ENCODE assay signal across 8 mouse cellular contexts in the genomic region with DNA sequence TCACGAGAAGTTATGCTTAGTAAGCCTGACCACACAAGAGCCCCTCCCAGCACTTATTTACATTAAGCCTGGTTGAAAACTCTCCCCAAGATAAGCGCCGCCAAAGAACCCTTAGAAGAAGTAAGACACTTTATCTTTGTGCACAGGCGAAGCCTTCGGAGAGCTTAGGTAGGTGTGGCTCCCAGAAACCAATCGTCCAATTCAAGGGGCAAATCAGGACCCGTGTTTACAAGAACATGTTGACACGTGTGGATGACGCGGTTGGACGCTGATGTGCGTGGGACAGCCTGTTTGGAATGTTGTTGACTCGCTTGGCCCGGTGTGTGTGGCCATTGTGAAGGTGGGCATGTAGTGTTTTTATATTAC. TPM values are rescaled to one million over a fixed set of nuclear protein-coding genes. Genes with fewer than 3 reads are reported as not detected.
DNase-seq lines count a peak whose midpoint lies in the region; ATAC-seq and TF ChIP-seq lines count a peak whose summit lies in the region.

No protein-coding gene starts in this region.

- peak overlapping the region; percentile 37; the same call in 1 of the 2 replicates for H3K9ac ChIP-seq in kidney, embryonic 15.5 days
- H3K9ac ChIP-seq in hindbrain, embryonic 11.5 days (ENCODE audit: low read depth, low read length): no peak overlapping the region

- no peaks in the 10 kb centered on the region for H3K36me3 ChIP-seq in kidney, embryonic 15.5 days
- H3K36me3 ChIP-seq in hindbrain, embryonic 11.5 days (ENCODE audit: control insufficient read depth, insufficient read depth, low read length): no peaks in the 10 kb centered on the region

- WGBS in kidney, embryonic 15.5 days: under 1% methylated on average over 14 of the region's 14 CpGs
- 1% methylated on average over 14 of the region's 14 CpGs for WGBS in hindbrain, embryonic 11.5 days

- peak; percentile 86 for ATAC-seq in kidney, embryonic 15.5 days (replicated peaks; ENCODE audit: low FRiP score)
- ATAC-seq in hindbrain, embryonic 11.5 days (ENCODE audit: low FRiP score): peak; percentile 85
- ATAC-seq in megakaryocyte-erythroid progenitor cell, adult 5-6 weeks (replicated peaks; ENCODE audit: low FRiP score, low TSS enrichment, poor library complexity, severe bottlenecking): peak; percentile 88

- peak overlapping the region; percentile 89 for H3K4me3 ChIP-seq in kidney, embryonic 15.5 days (replicated peaks)
- peak overlapping the region; percentile 76 for H3K4me3 ChIP-seq in bone marrow macrophage, adult 2 months (ENCODE audit: insufficient read depth, low read length)
- H3K4me3 ChIP-seq in hindbrain, embryonic 11.5 days (ENCODE audit: low read depth, low read length): peak overlapping the region; percentile 58

- DNase-seq in kidney, postnatal 25 days: no peak
- no peak for DNase-seq in hindbrain, embryonic 11.5 days (ENCODE audit: low spot score)
- DNase-seq in adrenal gland, adult 2 months: no peak
- DNase-seq in frontal cortex, postnatal 10 days (ENCODE audit: low spot score in 2 of 2): no peak
- DNase-seq in frontal cortex, postnatal 36 days (ENCODE audit: low spot score in 2 of 2): no peak

- peak overlapping the region; percentile 55; the same call in 1 of the 2 replicates for H3K27ac ChIP-seq in kidney, embryonic 15.5 days
- peak overlapping the region; percentile 27 for H3K27ac ChIP-seq in bone marrow macrophage, adult 2 months (ENCODE audit: insufficient read depth, low read depth, low read length)
- H3K27ac ChIP-seq in hindbrain, embryonic 11.5 days (ENCODE audit: low read depth, low read length): no peak overlapping the region

- no peaks in the 10 kb centered on the region for H3K9me3 ChIP-seq in kidney, embryonic 15.5 days (replicated peaks)
- no peaks in the 10 kb centered on the region for H3K9me3 ChIP-seq in hindbrain, embryonic 11.5 days (ENCODE audit: control insufficient read depth, low read length)

- H3K4me2 ChIP-seq in kidney, embryonic 15.5 days: peak overlapping the region; percentile 90
- H3K4me2 ChIP-seq in hindbrain, embryonic 11.5 days (replicated peaks; ENCODE audit: low read depth, low read length): peak overlapping the region; percentile 78

- 0 out of 2 replicates have a peak, but pooled peaks cover 4% of the 10 kb centered on the region for H3K27me3 ChIP-seq in kidney, embryonic 15.5 days
- no peaks in the 10 kb centered on the region; the same call in 1 of the 2 replicates for H3K27me3 ChIP-seq in hindbrain, embryonic 11.5 days (ENCODE audit: control insufficient read depth, insufficient read depth, low read length)

- TF ChIP-seq CTCF in bone marrow macrophage, adult 2 months (IDR thresholded peaks at IDR 0.05; ENCODE audit: low read depth, low read length): no peak

- peaks cover 10% of the 10 kb centered on the region for H3K4me1 ChIP-seq in kidney, embryonic 15.5 days
- H3K4me1 ChIP-seq in bone marrow macrophage, adult 2 months (ENCODE audit: control insufficient read depth, insufficient read depth, low read length): peaks cover 45% of the 10 kb centered on the region
- H3K4me1 ChIP-seq in hindbrain, embryonic 11.5 days (replicated peaks; ENCODE audit: control insufficient read depth, insufficient read depth, low read length): no peaks in the 10 kb centered on the region

- no peak for TF ChIP-seq POLR2A in bone marrow macrophage, adult 2 months (IDR thresholded peaks at IDR 0.05; ENCODE audit: borderline replicate concordance, low read depth, low read length)

RNA-seq across cellular contexts. Expression of a gene that starts 0.4 kb away (rescaled TPM):
- 15.3 and 16.8 TPM in 2 replicates for polyA plus RNA-seq in kidney, embryonic 15.5 days (2015; fragmentation: Nextera tagmentation; extraction: Ambion mirVana)
- polyA plus RNA-seq in bone marrow macrophage, adult 2 months (2012; ENCODE audit: insufficient read depth, insufficient read length, missing spikeins): 53.1 and 57.5 TPM in 2 replicates
- polyA plus RNA-seq in hindbrain, embryonic 11.5 days (2014; fragmentation: Nextera tagmentation; extraction: Ambion mirVana): 11.5 and 13.0 TPM in 2 replicates
- total RNA-seq in megakaryocyte-erythroid progenitor cell, adult 5-6 weeks (2014; fragmentation: Nextera tagmentation): 7.1 and 10.1 TPM in 2 replicates
- total RNA-seq in megakaryocyte-erythroid progenitor cell, adult 5-6 weeks (2017): 10.4 and 13.7 TPM in 2 replicates
- 10 to 100 TPM; 35.0 to 41.7 TPM for total RNA-seq in adrenal gland, adult 2 months (2021)
- 35.9 and 48.1 TPM in 2 replicates for polyA plus RNA-seq in adrenal gland, adult 2 months (2012; rRNA removed)

RNA-seq across cellular contexts. Expression of a gene that starts 42.1 kb away (rescaled TPM):
- polyA plus RNA-seq in kidney, embryonic 15.5 days (2015; fragmentation: Nextera tagmentation; extraction: Ambion mirVana): 89.9 and 94.3 TPM in 2 replicates
- 19.2 and 19.9 TPM in 2 replicates for polyA plus RNA-seq in bone marrow macrophage, adult 2 months (2012; ENCODE audit: insufficient read depth, insufficient read length, missing spikeins)
- polyA plus RNA-seq in hindbrain, embryonic 11.5 days (2014; fragmentation: Nextera tagmentation; extraction: Ambion mirVana): 90.8 and 91.1 TPM in 2 replicates
- total RNA-seq in megakaryocyte-erythroid progenitor cell, adult 5-6 weeks (2014; fragmentation: Nextera tagmentation): 0.44 and 6.0 TPM in 2 replicates
- total RNA-seq in megakaryocyte-erythroid progenitor cell, adult 5-6 weeks (2017): 1.4 and 3.0 TPM in 2 replicates
- 10 to 100 TPM; 24.5 to 44.7 TPM for total RNA-seq in adrenal gland, adult 2 months (2021)
- polyA plus RNA-seq in adrenal gland, adult 2 months (2012; rRNA removed): 20.8 and 29.3 TPM in 2 replicates

RNA-seq across cellular contexts. Expression of a gene that starts 46.1 kb away (rescaled TPM):
- 18.0 and 18.5 TPM in 2 replicates for polyA plus RNA-seq in kidney, embryonic 15.5 days (2015; fragmentation: Nextera tagmentation; extraction: Ambion mirVana)
- 11.1 and 15.4 TPM in 2 replicates for polyA plus RNA-seq in bone marrow macrophage, adult 2 months (2012; ENCODE audit: insufficient read depth, insufficient read length, missing spikeins)
- polyA plus RNA-seq in hindbrain, embryonic 11.5 days (2014; fragmentation: Nextera tagmentation; extraction: Ambion mirVana): 18.2 and 19.5 TPM in 2 replicates
- 34.2 and 36.6 TPM in 2 replicates for total RNA-seq in megakaryocyte-erythroid progenitor cell, adult 5-6 weeks (2014; fragmentation: Nextera tagmentation)
- 63.5 and 82.4 TPM in 2 replicates for total RNA-seq in megakaryocyte-erythroid progenitor cell, adult 5-6 weeks (2017)
- 10 to 100 TPM; 23.1 to 28.0 TPM for total RNA-seq in adrenal gland, adult 2 months (2021)
- 2.0 and 2.3 TPM in 2 replicates for polyA plus RNA-seq in adrenal gland, adult 2 months (2012; rRNA removed)
